ENCODE assay signal across 17 mouse cellular contexts in genomic region chr3:54507575-54507974, GRCm38 (mm10).
"Had no signal": no experiment of that assay in that cellular context is flagged by ENCODE, and none has a peak within 500 bp of the region (broad histone marks: within the 10 kb centered on the region; RNA-seq: fewer than 3 reads in every experiment).

No protein-coding gene starts in this region.

- H3K4me3 ChIP-seq: liver, embryonic 15.5 days; lung, embryonic 15.5 days; megakaryocyte, embryonic 14.5 days; midbrain, embryonic 13.5 days; midbrain, embryonic 15.5 days; myocyte; neural tube, embryonic 13.5 days had no signal

- ATAC-seq: lung, postnatal 0 days; midbrain, embryonic 13.5 days; midbrain, embryonic 15.5 days had no signal

- H3K36me3 ChIP-seq: liver, embryonic 15.5 days; lung, embryonic 15.5 days; midbrain, embryonic 13.5 days; midbrain, embryonic 15.5 days; neural tube, embryonic 13.5 days had no signal

- H3K4me1 ChIP-seq: liver, embryonic 15.5 days; lung, embryonic 15.5 days; megakaryocyte, embryonic 14.5 days; midbrain, embryonic 13.5 days; midbrain, embryonic 15.5 days; neural tube, embryonic 13.5 days had no signal

- H3K27ac ChIP-seq: liver, embryonic 15.5 days; lung, embryonic 15.5 days; macrophage; midbrain, embryonic 13.5 days; midbrain, embryonic 15.5 days; neural tube, embryonic 13.5 days had no signal

- DNase-seq: lung, adult 2 months; lung, postnatal 14 days; lung, postnatal 36 days; right cerebral cortex, postnatal 14 days; thymus, adult 18-20 months; thymus, postnatal 14 days; thymus, postnatal 36 days had no signal

- H3K27me3 ChIP-seq: liver, embryonic 15.5 days; lung, embryonic 15.5 days; megakaryocyte, embryonic 14.5 days; midbrain, embryonic 13.5 days; midbrain, embryonic 15.5 days; neural tube, embryonic 13.5 days had no signal

- H3K9me3 ChIP-seq: liver, embryonic 15.5 days; lung, embryonic 15.5 days; megakaryocyte, embryonic 14.5 days; midbrain, embryonic 13.5 days; midbrain, embryonic 15.5 days; neural tube, embryonic 13.5 days had no signal

- H3K4me2 ChIP-seq: liver, embryonic 15.5 days; lung, embryonic 15.5 days; midbrain, embryonic 11.5 days; midbrain, embryonic 13.5 days; midbrain, embryonic 15.5 days; neural tube, embryonic 13.5 days had no signal

- H3K9ac ChIP-seq: liver, embryonic 15.5 days; lung, embryonic 15.5 days; midbrain, embryonic 13.5 days; midbrain, embryonic 15.5 days; neural tube, embryonic 13.5 days had no signal
